Mouse (Mus musculus) monocyte, adult 5-6 weeks (primary cell): ENCODE data around the gene Tln2. TPM values are rescaled to one million over a fixed set of nuclear protein-coding genes. Genes with fewer than 3 reads are reported as not detected.

Experiments used
- ATAC-seq: fragments of 153-309, 156-312 bp; replicated peaks from 2 replicates; pipeline ENCODE4 v1.8.0; 2017; ENCODE audit warnings: mild to moderate bottlenecking; ENCODE audit not compliant: low TSS enrichment, insufficient number of reproducible peaks, severe bottlenecking, poor library complexity, low FRiP score
- total RNA-seq: library from RNA; stranded (forward); fragments of 200-1000, 200-491, 200-594 nt; gene quantifications from 3 replicates; pipeline ENCODE4 v1.2.3, GENCODE M21; 2017

Gene Tln2
- 1.2 TPM in 1 of 3 replicates, not detected in the others for total RNA-seq

GRCm38 (mm10) chr9:67559603-67560002 is at the start of gene Tln2:
TSS of gene Tln2 (minus strand) at chr9:67559703.
- no peak for ATAC-seq

DNA sequence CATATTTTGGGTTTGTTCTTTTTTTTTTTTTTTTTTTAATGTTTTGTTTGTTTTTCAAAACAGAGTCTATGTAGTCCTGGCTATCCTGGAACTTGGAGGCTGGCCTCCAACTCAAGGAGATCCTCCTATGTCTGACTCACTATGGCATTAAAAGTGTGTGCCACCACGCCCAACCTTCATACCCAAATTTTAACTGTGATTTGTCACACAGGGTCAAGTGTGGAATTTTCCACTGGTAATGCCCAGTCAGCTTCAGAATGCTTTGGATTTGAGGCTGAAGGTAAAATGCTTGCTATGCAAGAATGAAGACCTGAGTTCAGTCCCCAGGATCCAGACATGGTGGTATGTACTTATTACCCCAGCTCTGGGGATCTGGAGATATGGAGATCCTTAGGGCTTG is 49.7 kb upstream of the Tln2 start:
- ATAC-seq = no peak

DNA sequence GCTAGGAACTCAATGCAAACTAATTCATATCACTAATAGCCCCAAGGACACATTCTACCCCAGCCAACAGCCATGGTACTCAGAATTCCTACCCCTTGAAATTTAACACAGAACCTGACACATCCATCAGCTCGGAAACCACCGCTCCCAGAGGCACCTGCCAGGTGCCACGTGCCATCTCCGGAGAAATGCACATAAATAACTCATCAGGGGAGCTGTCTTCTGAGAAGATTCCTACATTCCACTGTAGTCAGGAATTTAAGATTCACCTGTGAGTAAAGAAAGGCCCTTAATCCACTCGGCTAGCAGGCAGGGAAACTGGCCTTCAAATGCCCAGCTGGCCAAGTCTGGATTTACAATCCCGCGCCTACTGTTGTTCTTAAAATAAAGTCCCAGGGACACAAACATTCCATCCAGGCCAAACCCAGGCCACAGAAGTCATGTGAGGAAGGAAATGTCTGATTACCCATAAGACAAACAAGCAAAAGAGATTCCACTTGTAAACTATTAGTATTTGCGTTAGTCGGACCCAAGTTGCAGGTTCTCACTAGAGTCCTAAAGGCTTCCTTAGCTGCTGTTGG is 48.4 kb upstream of the Tln2 start:
- no peak for ATAC-seq

- no peak for ATAC-seq
These were observed 47.8 kb upstream of the Tln2 start for GRCm38 (mm10) chr9:67607268-67607667.

DNA sequence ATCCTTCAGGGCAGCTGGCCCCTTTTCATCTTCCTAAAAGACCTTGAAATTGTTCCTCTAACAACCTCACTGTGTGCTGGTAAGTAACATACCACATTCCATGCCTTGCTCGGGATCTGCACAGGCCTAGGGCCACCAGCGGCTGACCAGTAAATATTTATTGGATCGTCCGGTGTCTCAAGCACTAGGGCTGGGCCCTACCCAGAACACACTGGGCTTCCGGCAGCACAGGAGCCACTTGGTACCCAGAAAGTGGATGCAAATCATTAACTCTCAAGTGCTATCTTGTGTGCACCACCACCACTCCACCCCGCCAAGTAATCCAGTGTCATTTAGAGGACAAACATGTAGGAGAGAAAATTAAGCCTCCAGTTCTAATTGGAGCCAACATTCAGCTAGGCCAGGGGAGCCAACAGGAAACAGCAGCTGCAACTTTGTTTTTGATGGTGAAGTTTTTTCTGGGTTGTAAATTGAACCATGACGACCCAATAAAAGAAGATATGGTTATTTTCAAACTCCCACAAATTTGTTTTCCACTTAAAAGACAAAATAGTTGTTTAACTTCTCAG is 46.4 kb upstream of the Tln2 start:
- ATAC-seq = no peak

DNA sequence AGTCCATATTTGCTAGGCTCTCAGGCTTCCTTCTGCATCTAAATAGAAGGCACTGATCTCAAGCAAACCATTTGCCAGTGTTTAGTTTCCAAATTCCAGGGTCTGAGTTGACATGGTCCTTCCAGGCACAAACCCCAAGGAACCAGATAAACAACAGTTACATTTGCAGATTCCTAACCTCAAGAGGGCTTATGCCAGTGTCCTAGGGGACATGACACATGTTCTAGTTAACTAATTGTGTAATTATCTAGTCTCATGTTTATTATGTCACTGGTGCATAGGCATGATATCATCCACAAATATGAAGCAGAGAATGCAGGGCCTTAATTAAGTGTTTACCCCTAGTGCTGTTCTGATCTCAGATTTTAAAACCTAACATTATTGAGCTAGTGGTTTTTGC is 45.4 kb upstream of the Tln2 start:
- ATAC-seq = no peak

- ATAC-seq = no peak
These were observed 42.8 kb upstream of the Tln2 start for GRCm38 (mm10) chr9:67602347-67602746.

GRCm38 (mm10) chr9:67595221-67595620 is 35.7 kb upstream of the Tln2 start:
- ATAC-seq = no peak

DNA sequence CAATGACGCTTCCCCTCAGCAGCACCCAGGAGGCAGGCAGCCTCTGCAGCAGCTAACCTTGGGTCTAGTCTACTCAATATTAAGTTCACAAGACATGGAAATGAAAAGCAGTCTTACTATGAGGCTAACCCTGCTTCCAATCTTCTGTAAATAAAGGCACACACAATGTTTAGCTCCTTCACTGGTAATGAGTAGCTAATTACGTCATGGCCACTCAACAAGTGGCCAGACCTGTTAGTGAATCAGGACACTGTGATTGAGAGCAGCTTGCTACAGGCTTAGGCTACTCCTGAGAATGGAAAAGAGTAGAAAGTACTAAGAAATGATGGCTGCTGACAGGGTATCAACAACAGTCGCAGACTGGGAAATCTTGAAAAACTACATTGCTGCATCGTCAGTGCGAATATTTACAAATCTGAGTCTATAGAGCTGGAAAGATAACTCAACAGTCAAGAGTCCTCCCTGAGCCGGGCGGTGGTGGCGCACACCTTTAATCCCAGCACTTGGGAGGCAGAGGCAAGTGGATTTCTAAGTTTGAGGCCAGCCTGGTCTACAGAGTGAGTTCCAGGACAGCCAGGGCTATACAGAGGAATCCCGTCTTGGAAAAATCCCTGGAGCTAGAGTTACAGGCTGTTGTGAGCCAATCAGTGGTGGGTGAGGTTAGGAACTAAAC is 34.1 kb upstream of the Tln2 start:
- ATAC-seq = no peak

- no peak for ATAC-seq
These were observed 33.2 kb upstream of the Tln2 start for GRCm38 (mm10) chr9:67592726-67593125.

GRCm38 (mm10) chr9:67587111-67587510 is 27.6 kb upstream of the Tln2 start:
- ATAC-seq = no peak

DNA sequence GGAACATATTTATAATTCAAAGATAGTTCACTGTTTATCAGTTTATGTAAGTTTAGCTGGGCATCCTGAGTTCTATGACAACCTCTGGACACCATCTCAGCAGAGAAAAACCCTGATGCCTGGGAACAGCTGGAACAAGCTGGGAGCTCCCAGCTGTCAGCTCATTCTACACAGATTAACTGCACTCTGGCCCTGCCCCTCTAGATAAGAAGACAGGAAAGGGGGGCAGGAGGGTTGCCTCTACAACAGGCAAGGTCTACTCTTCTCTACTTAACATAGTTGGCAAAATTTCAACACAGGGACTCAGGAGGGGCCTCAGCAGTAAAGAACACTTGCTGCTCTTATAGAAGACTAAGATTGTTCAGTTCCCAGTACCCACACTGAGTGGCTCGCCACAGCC is 27.0 kb upstream of the Tln2 start:
- no peak for ATAC-seq

DNA sequence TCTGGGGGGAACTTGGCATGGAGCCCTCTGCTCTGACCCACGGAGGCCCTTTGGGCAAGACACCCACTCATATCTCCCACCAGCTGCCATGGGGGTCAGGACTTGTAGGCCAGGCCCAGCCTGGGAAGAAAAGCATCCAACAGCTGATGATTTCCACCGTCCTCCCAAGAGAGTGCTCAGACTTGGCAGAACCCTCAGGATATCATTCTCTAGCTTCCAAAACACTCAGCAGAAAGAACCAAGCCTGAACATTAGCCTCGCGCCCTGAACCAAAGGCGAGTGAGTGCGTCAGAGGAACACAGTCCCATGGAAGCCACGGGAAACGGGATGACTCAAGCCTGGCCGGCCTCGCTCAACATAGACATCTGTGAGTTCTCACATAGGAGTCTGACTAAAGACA is 25.4 kb upstream of the Tln2 start:
- ATAC-seq = no peak

- ATAC-seq = no peak
These were observed 22.2 kb upstream of the Tln2 start for GRCm38 (mm10) chr9:67581581-67582280.

- no peak for ATAC-seq
These were observed 20.0 kb upstream of the Tln2 start for GRCm38 (mm10) chr9:67579541-67579940.

DNA sequence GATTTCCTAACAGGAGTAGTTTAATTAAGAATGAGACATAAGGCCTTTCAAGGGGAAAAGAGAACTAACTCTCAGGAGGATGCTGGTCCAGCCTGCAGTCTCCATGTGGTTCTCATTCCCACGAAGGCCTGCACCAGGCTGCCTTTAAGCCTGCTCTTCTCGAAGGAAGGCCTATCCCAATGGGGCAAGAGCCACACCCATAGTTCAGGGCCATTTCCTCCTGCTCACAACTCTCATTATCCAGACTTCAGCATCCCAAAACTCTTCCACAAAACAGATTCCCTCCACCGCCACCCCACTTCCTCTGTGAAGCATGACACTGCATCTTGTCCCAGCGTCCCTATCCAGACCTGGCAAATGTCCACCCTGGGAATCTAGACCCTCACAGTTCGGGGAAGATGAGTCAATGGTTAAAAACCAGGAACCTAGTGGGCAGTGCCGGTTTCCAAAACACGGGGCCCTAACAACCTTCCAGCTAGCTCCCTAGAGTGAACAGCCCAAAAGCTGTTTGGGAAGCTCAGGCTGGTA is 15.3 kb upstream of the Tln2 start:
- ATAC-seq = no peak

DNA sequence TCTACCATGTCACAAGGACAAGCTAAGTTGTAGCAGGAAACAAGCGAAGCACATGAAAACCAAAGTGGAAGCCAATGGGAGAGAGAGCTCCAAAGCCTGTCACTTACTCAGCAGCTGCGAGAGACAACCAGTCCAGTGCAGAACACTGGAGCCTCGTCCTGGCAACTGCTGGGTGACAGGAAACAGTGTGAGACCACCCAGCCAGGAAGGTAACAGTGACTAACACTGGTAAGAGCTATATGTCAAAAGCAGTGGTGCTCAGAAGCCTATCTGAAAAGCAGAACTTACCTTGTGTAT is 14.1 kb upstream of the Tln2 start:
- no peak for ATAC-seq

DNA sequence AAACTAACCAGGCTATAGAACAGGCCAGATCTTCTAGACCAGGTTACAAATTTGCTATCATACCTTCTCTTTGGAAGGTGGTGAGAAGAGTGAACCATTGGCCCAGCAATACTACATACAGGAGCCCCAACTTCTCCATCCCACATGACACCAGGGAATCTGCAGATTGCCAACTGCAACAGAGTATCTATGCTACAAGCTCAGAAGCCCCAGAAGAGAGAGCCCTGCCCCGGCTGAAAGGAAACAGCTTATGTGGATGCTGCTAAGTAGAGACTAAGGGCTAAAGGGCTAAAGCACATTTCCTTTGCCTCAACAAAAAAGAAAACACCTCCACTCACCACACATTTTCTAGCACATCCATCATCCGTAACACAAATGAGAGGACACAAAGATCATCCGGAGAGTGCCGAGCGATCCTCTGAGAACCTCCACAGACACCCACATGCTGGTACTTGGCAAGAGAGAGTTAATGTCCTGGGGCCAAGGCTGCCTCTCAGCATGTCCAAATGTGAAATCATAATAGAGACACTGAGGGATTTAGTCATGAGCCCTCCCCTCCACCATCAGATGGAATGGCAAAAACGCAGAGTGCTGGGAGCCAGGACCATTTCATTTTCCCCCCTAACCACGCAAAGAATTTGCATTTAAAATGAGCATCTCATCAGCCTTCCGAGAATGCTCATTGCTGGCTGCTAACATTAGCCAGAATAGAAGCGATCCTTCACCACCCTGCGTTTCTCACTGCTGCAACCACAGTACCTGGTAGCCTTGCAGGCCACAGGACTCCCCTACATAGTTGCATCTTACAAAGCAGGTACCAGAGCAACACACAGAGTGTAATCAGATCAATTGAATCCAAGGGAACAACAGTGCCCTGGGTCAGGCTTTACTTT is 13.5 kb upstream of the Tln2 start:
- no peak for ATAC-seq

DNA sequence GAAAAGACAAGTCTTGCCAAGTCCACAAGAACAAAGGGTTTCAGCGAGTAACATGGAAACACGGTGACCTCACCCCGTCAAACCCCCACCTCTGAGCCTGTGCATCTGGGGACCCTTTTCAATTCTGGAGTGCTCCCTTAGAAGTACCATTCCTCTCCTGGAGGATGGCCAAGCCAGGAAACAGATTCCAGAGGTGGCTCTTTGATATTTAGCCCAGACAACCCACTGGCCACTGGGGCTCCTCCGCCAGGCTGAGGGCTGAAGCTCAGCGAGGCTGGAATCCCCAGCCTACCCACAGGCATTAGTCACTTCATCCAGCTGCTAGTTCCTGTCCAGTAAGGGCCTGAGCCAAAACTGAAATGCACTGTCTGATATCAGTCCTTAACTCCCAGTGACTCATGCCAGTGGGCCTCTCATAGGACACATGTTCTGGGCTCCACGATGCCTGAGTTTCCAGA is 6.3 kb upstream of the Tln2 start:
- ATAC-seq = no peak
